Mouse (Mus musculus): Measurements from ENCODE around the gene Rims3. TPM values are rescaled to one million over a fixed set of nuclear protein-coding genes. Genes with fewer than 3 reads are reported as not detected.

Rims3 gene
- polyA plus RNA-seq, 1 experiment from 2014 or later = 3.8 TPM

- Histone ChIP-seq H3K4me1 (peaks cover 14% of the 10 kb centered on the region), H3K27me3 (no peaks in the 10 kb centered on the region), H3K36me3 (no peaks in the 10 kb centered on the region), H3K27ac (peak overlapping the region; percentile 100), H3K9ac (peak overlapping the region; percentile 99), H3K4me2 (replicated peaks) (peak overlapping the region; percentile 71), H3K4me3 (peak overlapping the region; percentile 74), H3K9me3 (no peaks in the 10 kb centered on the region)
- ATAC-seq (ENCODE audit: insufficient number of reproducible peaks, insufficient read depth, low FRiP score, low TSS enrichment) = peak; percentile 95
- 0% methylated on average over 43 of the region's 53 CpGs for WGBS
Observed at GRCm38 (mm10) chr4:120825100-120825553, 29.5 kb upstream of the Rims3 start.

- H3K4me1 ChIP-seq = peaks cover 14% of the 10 kb centered on the region
- 2% methylated on average over 53 of the region's 55 CpGs for WGBS
- peak overlapping the region; percentile 100 for H3K27ac ChIP-seq
- H3K4me3 ChIP-seq = peak overlapping the region; percentile 74
- H3K27me3 ChIP-seq = no peaks in the 10 kb centered on the region
- H3K4me2 ChIP-seq (replicated peaks) = peak overlapping the region; percentile 71
- ATAC-seq (ENCODE audit: insufficient number of reproducible peaks, insufficient read depth, low FRiP score, low TSS enrichment) = peak; percentile 95
- H3K9me3 ChIP-seq = no peaks in the 10 kb centered on the region
- H3K9ac ChIP-seq = peak overlapping the region; percentile 99
- no peaks in the 10 kb centered on the region for H3K36me3 ChIP-seq
Observed at GRCm38 (mm10) chr4:120825577-120826326, 28.9 kb upstream of the Rims3 start.

- no peaks in the 10 kb centered on the region for H3K27me3 ChIP-seq
- no peaks in the 10 kb centered on the region for H3K9me3 ChIP-seq
- H3K4me3 ChIP-seq = no peak overlapping the region; the same call in 1 of the 2 replicates
- H3K36me3 ChIP-seq = no peaks in the 10 kb centered on the region
- no peak for ATAC-seq (ENCODE audit: insufficient number of reproducible peaks, insufficient read depth, low FRiP score, low TSS enrichment)
- no peak overlapping the region for H3K9ac ChIP-seq
- peaks cover 14% of the 10 kb centered on the region for H3K4me1 ChIP-seq
- H3K4me2 ChIP-seq (replicated peaks) = peak overlapping the region; percentile 71
- H3K27ac ChIP-seq = no peak overlapping the region
- WGBS = 95% methylated on average over 6 of the region's 6 CpGs
Observed at GRCm38 (mm10) chr4:120826418-120826817, 28.2 kb upstream of the Rims3 start.

- Histone ChIP-seq H3K27me3 (no peaks in the 10 kb centered on the region), H3K36me3 (no peaks in the 10 kb centered on the region), H3K9me3 (no peaks in the 10 kb centered on the region), H3K27ac (no peak overlapping the region), H3K4me3 (no peak overlapping the region), H3K4me2 (replicated peaks) (no peak overlapping the region), H3K4me1 (no peaks in the 10 kb centered on the region), H3K9ac (no peak overlapping the region)
- 71% methylated on average over 5 of the region's 5 CpGs for WGBS
- ATAC-seq (ENCODE audit: insufficient number of reproducible peaks, insufficient read depth, low FRiP score, low TSS enrichment) = no peak
Observed at GRCm38 (mm10) chr4:120830767-120831166, 23.8 kb upstream of the Rims3 start.

- H3K36me3 ChIP-seq = no peaks in the 10 kb centered on the region
- no peak within 1 kb of the TSS for H3K27ac ChIP-seq
- no peak within 1 kb of the TSS for H3K4me3 ChIP-seq
- no peaks in the 10 kb centered on the region for H3K27me3 ChIP-seq
- no peaks in the 10 kb centered on the region for H3K4me1 ChIP-seq
- H3K9me3 ChIP-seq = no peaks in the 10 kb centered on the region
- H3K4me2 ChIP-seq (replicated peaks) = no peak within 1 kb of the TSS
- 93% methylated on average over 4 of the region's 4 CpGs for WGBS
- H3K9ac ChIP-seq = no peak within 1 kb of the TSS
- no peak for ATAC-seq (ENCODE audit: insufficient number of reproducible peaks, insufficient read depth, low FRiP score, low TSS enrichment)
Observed at GRCm38 (mm10) chr4:120831472-120831871, 23.1 kb upstream of the Rims3 start, which contains the start of gene Nfyc. TSS of gene Nfyc (minus strand) at chr4:120831572.

- Histone ChIP-seq H3K9ac (no peak overlapping the region), H3K36me3 (no peaks in the 10 kb centered on the region), H3K4me1 (no peaks in the 10 kb centered on the region), H3K27me3 (0 out of 2 replicates have a peak, but pooled peaks cover 3% of the 10 kb centered on the region), H3K27ac (no peak overlapping the region), H3K4me2 (replicated peaks) (no peak overlapping the region), H3K9me3 (no peaks in the 10 kb centered on the region), H3K4me3 (no peak overlapping the region)
- no peak for ATAC-seq (ENCODE audit: insufficient number of reproducible peaks, insufficient read depth, low FRiP score, low TSS enrichment)
- 79% methylated on average over 3 of the region's 3 CpGs for WGBS
Observed at GRCm38 (mm10) chr4:120841342-120841741, 13.3 kb upstream of the Rims3 start.

- Histone ChIP-seq H3K27ac (no peak overlapping the region), H3K4me3 (no peak overlapping the region), H3K4me2 (replicated peaks) (no peak overlapping the region), H3K9ac (no peak overlapping the region), H3K27me3 (peaks cover 5% of the 10 kb centered on the region; the same call in 1 of the 2 replicates), H3K4me1 (no peaks in the 10 kb centered on the region), H3K36me3 (no peaks in the 10 kb centered on the region), H3K9me3 (no peaks in the 10 kb centered on the region)
- WGBS = 62% methylated on average over 7 of the region's 7 CpGs
- no peak for ATAC-seq (ENCODE audit: insufficient number of reproducible peaks, insufficient read depth, low FRiP score, low TSS enrichment)
Observed at GRCm38 (mm10) chr4:120844423-120845082, 10.1 kb upstream of the Rims3 start.

GRCm38 (mm10) chr4:120845098-120845497, 9.5 kb upstream of the Rims3 start:
- WGBS = 62% methylated on average over 4 of the region's 4 CpGs
- no peak for ATAC-seq (ENCODE audit: insufficient number of reproducible peaks, insufficient read depth, low FRiP score, low TSS enrichment)
- H3K27ac ChIP-seq = no peak overlapping the region
- H3K36me3 ChIP-seq = no peaks in the 10 kb centered on the region
- no peak overlapping the region for H3K4me2 ChIP-seq (replicated peaks)
- no peak overlapping the region for H3K9ac ChIP-seq
- H3K27me3 ChIP-seq = peaks cover 6% of the 10 kb centered on the region; the same call in 1 of the 2 replicates
- H3K9me3 ChIP-seq = no peaks in the 10 kb centered on the region
- H3K4me3 ChIP-seq = no peak overlapping the region
- H3K4me1 ChIP-seq = no peaks in the 10 kb centered on the region

GRCm38 (mm10) chr4:120848909-120849308, 5.7 kb upstream of the Rims3 start:
- Histone ChIP-seq H3K27ac (no peak overlapping the region), H3K36me3 (no peaks in the 10 kb centered on the region), H3K4me1 (no peaks in the 10 kb centered on the region), H3K4me2 (replicated peaks) (no peak overlapping the region), H3K27me3 (peaks cover 22% of the 10 kb centered on the region), H3K4me3 (no peak overlapping the region), H3K9ac (no peak overlapping the region), H3K9me3 (no peaks in the 10 kb centered on the region)
- 73% methylated on average over 6 of the region's 6 CpGs for WGBS
- ATAC-seq (ENCODE audit: insufficient number of reproducible peaks, insufficient read depth, low FRiP score, low TSS enrichment) = no peak

- no peak overlapping the region for H3K9ac ChIP-seq
- no peaks in the 10 kb centered on the region for H3K36me3 ChIP-seq
- H3K4me3 ChIP-seq = no peak overlapping the region
- no peak for ATAC-seq (ENCODE audit: insufficient number of reproducible peaks, insufficient read depth, low FRiP score, low TSS enrichment)
- peaks cover 27% of the 10 kb centered on the region for H3K27me3 ChIP-seq
- H3K27ac ChIP-seq = no peak overlapping the region
- H3K4me2 ChIP-seq (replicated peaks) = no peak overlapping the region
- 70% methylated on average over 11 of the region's 11 CpGs for WGBS
- H3K4me1 ChIP-seq = no peaks in the 10 kb centered on the region
- H3K9me3 ChIP-seq = no peaks in the 10 kb centered on the region
Observed at GRCm38 (mm10) chr4:120849451-120849850, 5.2 kb upstream of the Rims3 start.

- H3K4me3 ChIP-seq = no peak overlapping the region
- ATAC-seq (ENCODE audit: insufficient number of reproducible peaks, insufficient read depth, low FRiP score, low TSS enrichment) = no peak
- WGBS = 3% methylated on average over 10 of the region's 10 CpGs
- H3K4me1 ChIP-seq = 0 out of 2 replicates have a peak, but pooled peaks cover 2% of the 10 kb centered on the region
- H3K27ac ChIP-seq = no peak overlapping the region
- no peaks in the 10 kb centered on the region for H3K9me3 ChIP-seq
- H3K27me3 ChIP-seq = peaks cover 39% of the 10 kb centered on the region
- H3K9ac ChIP-seq = no peak overlapping the region
- no peaks in the 10 kb centered on the region for H3K36me3 ChIP-seq
- no peak overlapping the region for H3K4me2 ChIP-seq (replicated peaks)
Observed at GRCm38 (mm10) chr4:120850946-120851345, 3.7 kb upstream of the Rims3 start.
